Mouse (Mus musculus) stomach, embryonic 16.5 days (tissue): ENCODE measurements around the gene Spen. TPM values are rescaled to one million over a fixed set of nuclear protein-coding genes. Genes with fewer than 3 reads are reported as not detected.

Source experiments
- ATAC-seq: fragments of 200-750 bp; cut with Nextera tagmentation; 2 replicates; pipeline ENCODE4 v1.8.0; 2017; ENCODE audit warnings: moderate number of reproducible peaks, moderate TSS enrichment; ENCODE audit not compliant: insufficient read depth, low FRiP score
- H3K27ac ChIP-seq: fragments of 300-500 bp; sonication (generic); 2 replicates; pipeline ENCODE4 v1.5.1; 2014; ENCODE audit warnings: low read length
- H3K27me3 ChIP-seq: fragments of 300-500 bp; sonication (generic); 2 replicates; pipeline ENCODE4 v1.6.1; 2014; ENCODE audit warnings: low read length, control low read depth, mixed read lengths; ENCODE audit not compliant: control insufficient read depth, insufficient read depth
- H3K36me3 ChIP-seq: fragments of 300-500 bp; sonication (generic); 2 replicates; pipeline ENCODE4 v1.6.1; 2014; ENCODE audit warnings: low read length; ENCODE audit not compliant: control insufficient read depth, insufficient read depth
- H3K4me1 ChIP-seq: fragments of 300-500 bp; sonication (generic); 2 replicates; pipeline ENCODE4 v1.6.1; 2014; ENCODE audit warnings: low read length, control low read depth, mixed read lengths; ENCODE audit not compliant: control insufficient read depth, insufficient read depth
- H3K4me2 ChIP-seq: fragments of 300-500 bp; sonication (generic); 2 replicates; pipeline ENCODE4 v1.6.1; 2014; ENCODE audit warnings: low read depth, low read length, mixed read lengths
- H3K4me3 ChIP-seq: fragments of 300-500 bp; sonication (generic); replicated peaks from 2 replicates; pipeline ENCODE4 v1.5.1; 2014; ENCODE audit warnings: mild to moderate bottlenecking, low read length
- H3K9ac ChIP-seq: fragments of 300-500 bp; sonication (generic); 2 replicates; pipeline ENCODE4 v1.6.1; 2014; ENCODE audit warnings: low read length
- H3K9me3 ChIP-seq: fragments of 300-500 bp; sonication (generic); replicated peaks from 2 replicates; pipeline ENCODE4 v1.6.1; 2016; ENCODE audit warnings: low read length, control low read depth; ENCODE audit not compliant: control insufficient read depth
- WGBS: fragments of 180-500 bp; shearing (Covaris S2); extraction: QIAGEN DNeasy Blood & Tissue Kit; methylation state at CpG from one replicate; pipeline ENCODE4 v1.1.7; 2014; 5-methylcytosine and 5-hydroxymethylcytosine counted together
- polyA plus RNA-seq: library from polyadenylated mRNA; unstranded; fragments of >200 nt; fragmentation: Nextera tagmentation; extraction: Ambion mirVana; gene quantifications from 2 replicates; pipeline ENCODE4 v1.2.1, GENCODE M21; 2015

The Spen gene
- polyA plus RNA-seq, 1 experiment from 2014 or later = 6.2 TPM

DNA sequence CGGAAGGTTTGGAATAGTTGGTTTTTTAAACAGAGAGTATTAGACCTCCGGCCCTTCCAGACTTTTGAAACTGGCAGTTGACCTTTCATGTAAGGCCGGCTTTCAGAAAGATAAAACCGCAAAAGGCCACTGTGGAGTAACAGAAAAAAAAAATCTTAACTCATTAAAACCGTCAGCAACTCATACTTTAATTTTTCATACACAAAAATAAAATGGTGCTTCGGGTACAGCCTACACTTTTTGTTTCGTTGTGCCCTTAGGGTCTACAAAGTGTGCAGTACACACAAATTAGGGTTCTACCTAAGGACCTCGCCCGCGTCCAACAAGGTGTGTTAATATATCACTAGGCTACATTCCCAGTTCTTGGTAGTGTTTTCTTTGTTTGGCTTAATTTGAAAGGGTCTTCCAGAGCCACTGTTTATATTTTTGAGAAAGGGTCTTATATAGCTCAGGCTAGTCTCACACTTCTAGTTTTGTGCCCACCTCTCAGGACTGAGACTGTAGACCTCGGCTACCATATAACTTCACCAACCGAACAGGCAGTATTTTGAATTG, 893 bp upstream of the Spen start:
- no peak for ATAC-seq
- no peaks in the 10 kb centered on the region for H3K9me3 ChIP-seq
- peaks cover 20% of the 10 kb centered on the region for H3K4me1 ChIP-seq
- peak overlapping the region; percentile 78 for H3K9ac ChIP-seq
- H3K4me2 ChIP-seq = peak overlapping the region; percentile 69
- no peaks in the 10 kb centered on the region for H3K36me3 ChIP-seq
- peak overlapping the region; percentile 99 for H3K27ac ChIP-seq
- peak overlapping the region; percentile 91 for H3K4me3 ChIP-seq
- no peaks in the 10 kb centered on the region for H3K27me3 ChIP-seq
- WGBS = 24% methylated on average over 12 of the region's 12 CpGs

GRCm38 (mm10) chr4:141537706-141538407, 540 bp downstream of the Spen start:
- no peak for ATAC-seq
- WGBS = under 1% methylated on average over 101 of the region's 101 CpGs
- Histone ChIP-seq H3K36me3 (no peaks in the 10 kb centered on the region), H3K27ac (peak overlapping the region; percentile 99), H3K4me2 (peak overlapping the region; percentile 73), H3K9me3 (no peaks in the 10 kb centered on the region), H3K4me3 (peak overlapping the region; percentile 91), H3K9ac (peak overlapping the region; percentile 96), H3K27me3 (no peaks in the 10 kb centered on the region), H3K4me1 (peaks cover 21% of the 10 kb centered on the region)

GRCm38 (mm10) chr4:141537226-141537610, 1.2 kb downstream of the Spen start:
- Histone ChIP-seq H3K27me3 (no peaks in the 10 kb centered on the region), H3K36me3 (no peaks in the 10 kb centered on the region), H3K9me3 (no peaks in the 10 kb centered on the region), H3K9ac (peak overlapping the region; percentile 96), H3K4me3 (peak overlapping the region; percentile 91), H3K27ac (peak overlapping the region; percentile 99), H3K4me2 (peak overlapping the region; percentile 73), H3K4me1 (peaks cover 21% of the 10 kb centered on the region)
- no peak for ATAC-seq
- WGBS = 1% methylated on average over 14 of the region's 14 CpGs

DNA sequence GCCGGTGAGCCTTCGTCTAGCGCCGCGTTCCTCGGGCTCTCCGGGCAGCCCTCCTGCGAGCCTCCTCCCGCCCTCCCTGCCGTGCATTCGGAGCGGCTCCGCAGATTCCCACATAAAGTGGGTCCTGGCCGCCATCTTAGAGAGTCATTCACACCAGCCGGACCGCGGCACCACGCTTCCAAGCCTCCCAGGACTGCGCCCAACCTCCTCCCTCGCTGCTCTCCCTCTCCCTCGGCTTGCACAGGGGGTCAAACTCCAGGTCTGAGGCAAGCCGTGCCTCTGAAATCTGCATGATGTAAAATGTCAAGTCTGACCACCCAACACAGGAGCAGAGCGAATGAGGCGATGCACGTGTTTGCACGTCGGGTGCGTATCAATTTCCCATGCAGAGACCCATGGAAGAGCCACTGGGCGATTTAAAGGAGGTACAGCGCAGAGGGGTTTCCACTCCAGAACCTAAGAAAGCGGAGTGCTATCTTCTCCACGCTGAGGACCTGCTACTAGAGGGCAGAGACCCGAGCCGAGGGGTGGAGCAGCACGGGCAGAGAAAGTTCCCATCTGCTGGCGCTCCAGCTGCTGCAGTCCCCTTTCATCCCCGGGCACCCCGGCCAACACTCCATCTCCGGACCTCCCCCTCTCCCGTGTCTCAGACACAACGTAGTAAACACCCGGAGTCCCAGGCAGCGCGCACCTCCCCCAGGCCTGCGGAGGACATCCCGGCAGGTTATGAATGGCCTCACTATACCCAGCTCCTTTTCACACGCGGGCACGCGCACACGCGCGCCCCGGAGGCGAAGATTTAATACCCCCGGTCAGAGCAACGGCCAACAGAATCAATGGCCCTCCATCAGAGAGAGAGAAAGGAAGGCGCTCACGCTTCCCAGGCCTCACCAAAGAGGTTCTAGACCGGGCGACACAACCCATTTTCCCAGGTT, 1.8 kb downstream of the Spen start:
- Histone ChIP-seq H3K9me3 (no peaks in the 10 kb centered on the region), H3K4me3 (peak overlapping the region; percentile 91), H3K4me2 (peak overlapping the region; percentile 73), H3K27me3 (no peaks in the 10 kb centered on the region), H3K4me1 (peaks cover 21% of the 10 kb centered on the region), H3K27ac (peak overlapping the region; percentile 99), H3K36me3 (no peaks in the 10 kb centered on the region), H3K9ac (peak overlapping the region; percentile 96)
- WGBS = under 1% methylated on average over 61 of the region's 61 CpGs
- ATAC-seq = peak; percentile 22; the same call in 1 of the 2 replicates

- H3K9ac ChIP-seq = peak overlapping the region; percentile 32; the same call in 1 of the 2 replicates
- H3K9me3 ChIP-seq = no peaks in the 10 kb centered on the region
- peak overlapping the region; percentile 91 for H3K4me3 ChIP-seq
- H3K4me1 ChIP-seq = peaks cover 21% of the 10 kb centered on the region
- 0 out of 2 replicates have a peak, but pooled peaks cover 2% of the 10 kb centered on the region for H3K36me3 ChIP-seq
- H3K27ac ChIP-seq = peak overlapping the region; percentile 99
- H3K27me3 ChIP-seq = no peaks in the 10 kb centered on the region
- ATAC-seq = no peak
- WGBS = 26% methylated on average over 10 of the region's 11 CpGs
- H3K4me2 ChIP-seq = peak overlapping the region; percentile 73
These were observed 3.3 kb downstream of the Spen start for GRCm38 (mm10) chr4:141534947-141535680.

DNA sequence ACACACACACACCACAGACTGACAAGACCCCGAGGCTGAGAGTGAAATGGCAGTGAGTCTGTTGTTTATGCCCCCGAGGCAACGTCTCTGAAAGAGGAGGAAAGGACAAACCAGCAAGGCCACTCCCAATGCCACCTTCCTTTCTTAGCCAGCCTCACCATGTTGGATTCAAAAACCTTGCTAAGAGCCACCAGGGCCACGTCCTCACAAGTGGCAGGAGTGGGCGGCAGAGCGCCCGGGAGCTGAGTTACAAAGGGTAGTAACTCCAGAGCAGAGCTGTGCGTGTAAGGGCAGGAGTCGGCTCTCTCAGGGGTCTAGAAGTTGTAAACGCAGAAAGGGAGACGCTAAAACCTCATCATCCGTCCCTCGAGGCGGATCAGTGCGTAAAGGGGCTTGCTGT, 7.4 kb downstream of the Spen start:
- no peak for ATAC-seq
- Histone ChIP-seq H3K4me3 (no peak overlapping the region), H3K4me1 (peaks cover 16% of the 10 kb centered on the region), H3K27ac (no peak overlapping the region), H3K9ac (no peak overlapping the region), H3K27me3 (no peaks in the 10 kb centered on the region), H3K4me2 (no peak overlapping the region), H3K36me3 (0 out of 2 replicates have a peak, but pooled peaks cover 2% of the 10 kb centered on the region), H3K9me3 (no peaks in the 10 kb centered on the region)
- WGBS = 75% methylated on average over 15 of the region's 15 CpGs

DNA sequence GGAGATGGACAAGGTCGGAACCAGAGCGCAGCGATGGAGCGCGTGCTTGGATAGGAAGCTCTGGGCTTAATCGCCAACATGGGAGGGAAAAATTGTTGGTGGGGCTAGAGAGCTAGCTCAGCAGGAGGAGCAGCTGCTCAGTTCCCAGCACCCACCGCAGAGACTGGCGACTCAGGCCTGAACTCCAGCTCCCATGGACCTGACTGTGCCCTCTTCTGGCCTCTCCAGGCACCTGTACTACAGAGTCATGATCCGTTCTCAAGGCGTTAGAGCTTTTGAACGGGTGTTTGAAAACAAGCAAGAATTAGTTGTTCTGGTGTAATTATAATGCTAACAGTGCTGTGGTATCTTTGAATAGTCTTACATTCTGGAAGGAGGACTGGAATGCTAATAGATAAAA, 9.5 kb downstream of the Spen start:
- Histone ChIP-seq H3K27ac (no peak overlapping the region), H3K9me3 (no peaks in the 10 kb centered on the region), H3K9ac (no peak overlapping the region), H3K4me2 (no peak overlapping the region), H3K4me1 (peaks cover 8% of the 10 kb centered on the region), H3K4me3 (no peak overlapping the region), H3K36me3 (0 out of 2 replicates have a peak, but pooled peaks cover 2% of the 10 kb centered on the region), H3K27me3 (no peaks in the 10 kb centered on the region)
- WGBS = 88% methylated on average over 11 of the region's 11 CpGs
- no peak for ATAC-seq

DNA sequence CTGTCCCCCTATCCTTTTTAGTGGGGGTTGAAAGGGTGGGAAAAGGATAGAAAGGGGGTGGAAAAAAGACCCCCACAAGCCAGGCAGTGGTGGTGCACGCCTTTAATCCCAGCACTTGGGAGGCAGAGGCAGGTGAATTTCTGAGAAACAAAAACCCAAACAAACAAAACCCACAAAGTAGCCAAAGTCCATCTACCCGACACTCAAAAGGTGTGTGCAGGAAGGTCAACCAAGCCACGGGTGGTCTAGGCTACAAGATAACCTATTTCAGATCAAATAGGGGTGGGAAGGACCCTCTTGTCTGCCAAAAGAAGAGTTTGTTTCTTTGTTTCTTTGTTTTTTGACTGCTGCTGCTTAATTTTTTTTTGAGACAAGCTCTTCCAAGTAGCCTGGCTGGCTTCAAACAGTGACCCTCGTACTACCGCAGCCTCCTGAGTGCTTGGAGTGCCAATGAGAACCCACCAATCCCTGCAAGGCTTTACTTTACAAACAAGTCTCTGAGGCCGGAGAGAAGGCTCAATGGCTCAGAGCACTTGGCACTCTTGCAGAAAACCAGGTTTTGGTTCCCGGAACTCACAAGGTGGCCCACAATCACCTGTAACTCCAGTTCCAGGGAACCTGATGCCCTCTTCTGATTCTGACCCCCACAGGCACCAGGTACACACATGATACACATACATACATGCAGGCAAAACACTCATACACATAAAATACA, 11.3 kb downstream of the Spen start:
- H3K4me1 ChIP-seq = peaks cover 11% of the 10 kb centered on the region
- H3K4me3 ChIP-seq = no peak overlapping the region
- no peak overlapping the region for H3K9ac ChIP-seq
- whole genome bisulfite sequencing = 61% methylated on average over 7 of the region's 7 CpGs
- no peak for ATAC-seq
- H3K36me3 ChIP-seq = peaks cover 3% of the 10 kb centered on the region; the same call in 1 of the 2 replicates
- no peak overlapping the region for H3K27ac ChIP-seq
- H3K4me2 ChIP-seq = no peak overlapping the region
- H3K27me3 ChIP-seq = no peaks in the 10 kb centered on the region
- H3K9me3 ChIP-seq = no peaks in the 10 kb centered on the region
